ENCODE assay signal across 8 mouse cellular contexts in the genomic region with DNA sequence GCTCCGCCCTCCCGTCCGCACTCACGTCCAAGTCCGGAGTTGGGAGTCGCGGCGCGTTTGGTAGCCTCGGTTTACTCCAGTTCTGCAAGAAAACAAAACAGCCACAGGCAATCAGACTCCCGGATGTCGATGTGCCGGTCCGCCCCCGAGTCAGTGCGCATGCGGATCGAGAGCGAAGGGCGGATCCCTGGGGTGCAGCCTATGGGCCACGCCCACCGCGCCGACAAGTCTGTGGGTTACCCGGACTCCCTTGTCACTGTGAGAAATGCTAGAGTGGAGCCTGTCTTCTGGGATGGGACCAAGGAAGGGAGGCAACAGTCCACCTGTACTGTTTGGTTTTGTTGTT. TPM values are rescaled to one million over a fixed set of nuclear protein-coding genes. Genes with fewer than 3 reads are reported as not detected.
DNase-seq lines count a peak whose midpoint lies in the region; ATAC-seq and TF ChIP-seq lines count a peak whose summit lies in the region.

Tmem50a (minus strand) TSS at position 161 of the 346 bp plus-strand sequence.

- H3K27ac ChIP-seq in cortical plate, adult 2 months (ENCODE audit: insufficient read depth, low read length) = peak within 1 kb of the TSS; percentile 91
- H3K27ac ChIP-seq in hindbrain, postnatal 0 days = peak within 1 kb of the TSS; percentile 91
- peak within 1 kb of the TSS; percentile 83 for H3K27ac ChIP-seq in left cerebral cortex, adult 2 months

- peak within 1 kb of the TSS; percentile 71 for H3K4me2 ChIP-seq in hindbrain, postnatal 0 days (ENCODE audit: low read depth, low read length)

- TF ChIP-seq CTCF in cortical plate, adult 2 months (IDR thresholded peaks at IDR 0.05; ENCODE audit: extremely low read depth, insufficient read depth, low read length) = no peak
- TF ChIP-seq CTCF in hindbrain, postnatal 0 days (IDR thresholded peaks at IDR 0.05; ENCODE audit: low read depth) = no peak
- no peak for TF ChIP-seq CTCF in left cerebral cortex, adult 2 months (IDR thresholded peaks at IDR 0.05)

- peak within 1 kb of the TSS; percentile 49 for H3K4me3 ChIP-seq in cortical plate, adult 2 months (ENCODE audit: insufficient read depth, low read length)
- H3K4me3 ChIP-seq in hindbrain, postnatal 0 days (ENCODE audit: low read length) = peak within 1 kb of the TSS; percentile 90
- peak within 1 kb of the TSS; percentile 82 for H3K4me3 ChIP-seq in left cerebral cortex, adult 2 months

- TF ChIP-seq POLR2A in cortical plate, adult 2 months (IDR thresholded peaks at IDR 0.05; ENCODE audit: extremely low read depth, insufficient read depth, low read length) = peak; percentile 82

- no peaks in the 10 kb centered on the region for H3K9me3 ChIP-seq in hindbrain, postnatal 0 days (ENCODE audit: low read length)

- H3K36me3 ChIP-seq in hindbrain, postnatal 0 days (ENCODE audit: insufficient read depth, low read length) = no peaks in the 10 kb centered on the region

- no peaks in the 10 kb centered on the region for H3K27me3 ChIP-seq in hindbrain, postnatal 0 days (ENCODE audit: insufficient read depth, low read length)

- WGBS in hindbrain, postnatal 0 days = under 1% methylated on average over 25 of the region's 25 CpGs

- peak; percentile 90 for ATAC-seq in hindbrain, postnatal 0 days
- peak; percentile 86 for ATAC-seq in megakaryocyte, adult 5-6 weeks (ENCODE audit: poor library complexity, severe bottlenecking)

- no peaks in the 10 kb centered on the region; the same call in 1 of the 2 replicates for H3K4me1 ChIP-seq in cortical plate, adult 2 months (ENCODE audit: control insufficient read depth, insufficient read depth, low read length)
- H3K4me1 ChIP-seq in hindbrain, postnatal 0 days (ENCODE audit: insufficient read depth, low read length) = 0 out of 2 replicates have a peak, but pooled peaks cover 5% of the 10 kb centered on the region

- intact Hi-C loops in left cerebral cortex, adult 2 months (cut with DNase I) = no loop called here

- DNase-seq in adipocyte (ENCODE audit: low spot score) = peak; percentile 94
- peak; percentile 88 to 92 for DNase-seq in gastrocnemius, adult 8-10 months (ENCODE audit: low spot score in 2 of 2)
- DNase-seq in hindbrain, postnatal 0 days (ENCODE audit: low spot score) = peak; percentile 96
- DNase-seq in left cerebral cortex, adult 2 months (ENCODE audit: extremely low spot score in 1 of 2, low spot score in 2 of 2) = peak; percentile 89 to 90
- peak; percentile 93 for DNase-seq in right cerebral cortex, adult 18-20 months
- DNase-seq in urinary bladder, adult 2 months (ENCODE audit: low spot score) = peak; percentile 86

- H3K9ac ChIP-seq in hindbrain, postnatal 0 days (replicated peaks; ENCODE audit: low read length) = peak within 1 kb of the TSS; percentile 89

RNA-seq across cellular contexts. Expression of gene Tmem50a, which starts in this region (rescaled TPM):
- 165 and 171 TPM in 2 replicates for polyA plus RNA-seq in cortical plate, adult 2 months (2012; rRNA removed)
- total RNA-seq in gastrocnemius, adult 8-10 months (2022) = 10 to 100 TPM; 26.4 to 33.9 (median 31.7) TPM
- total RNA-seq in hindbrain, postnatal 0 days (2014; rRNA removed) = 149 and 166 TPM in 2 replicates
- 231 and 239 TPM in 2 replicates for polyA plus RNA-seq in hindbrain, postnatal 0 days (2015; fragmentation: Nextera tagmentation; extraction: Ambion mirVana)
- total RNA-seq in left cerebral cortex, adult 2 months (2021) = 100 to 1,000 TPM; 113 to 116 TPM
- total RNA-seq in megakaryocyte, adult 5-6 weeks (2015) = 292 and 323 TPM in 2 replicates
- 338 and 378 TPM in 2 replicates for total RNA-seq in megakaryocyte, adult 5-6 weeks (2017)
- polyA plus RNA-seq in urinary bladder, adult 2 months (2012; rRNA removed) = 167 and 192 TPM in 2 replicates

Comparison
In these comparisons a context has a peak if more than half of its experiments do, and no peak if none do; other contexts are left out.
1. Peak in every context shown above with its lines: DNase-seq, ATAC-seq, H3K4me3 ChIP-seq and H3K27ac ChIP-seq.